Mouse (Mus musculus): ENCODE results near the gene E130114P18Rik.

GRCm38 (mm10) chr4:97767025-97767424 is 10.9 kb downstream of the E130114P18Rik start:
- TF ChIP-seq CTCF (IDR thresholded peaks at IDR 0.05; ENCODE audit: control insufficient read depth, insufficient read depth, insufficient read length) = no peak
- TF ChIP-seq USF1 (IDR thresholded peaks at IDR 0.05; ENCODE audit: low read depth) = no peak
- TF ChIP-seq FOSL1 (IDR thresholded peaks at IDR 0.05; ENCODE audit: insufficient read depth, low read length, poor library complexity, severe bottlenecking) = no peak
- TF ChIP-seq MYOD1 (IDR thresholded peaks at IDR 0.05; ENCODE audit: control insufficient read depth, insufficient read length, low read depth) = no peak

Data from C2C12 (cell line).